In the genomic region with DNA sequence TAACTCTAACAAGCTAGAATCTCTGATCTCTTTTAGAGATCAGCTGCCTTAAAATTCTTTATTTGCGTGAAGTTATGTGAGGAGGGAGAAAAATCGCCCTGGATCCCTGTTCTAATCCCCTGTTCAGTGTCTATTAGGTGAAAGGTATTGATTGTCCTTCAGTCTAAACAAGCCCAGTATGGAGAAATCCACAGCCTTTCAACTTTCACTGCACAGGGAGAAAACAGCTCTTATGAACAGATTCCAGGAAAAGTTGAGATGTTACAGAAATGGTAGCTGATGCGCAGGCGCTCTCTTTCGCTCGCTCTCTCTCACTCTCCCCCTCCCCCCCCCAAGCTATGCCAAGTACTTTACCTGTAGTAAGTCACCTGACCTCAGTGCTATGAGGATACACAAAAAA, we compare ENCODE assay signal across 26 mouse cellular contexts.
"Had no signal": no experiment of that assay in that cellular context is flagged by ENCODE, and none has a peak within 500 bp of the region (broad histone marks: within the 10 kb centered on the region; RNA-seq: fewer than 3 reads in every experiment).

No protein-coding gene starts in this region.

- H3K4me3 ChIP-seq: gastrocnemius, adult 2 months; heart, embryonic 10.5 days; heart, embryonic 12.5 days; hindbrain, embryonic 10.5 days; hindbrain, embryonic 12.5 days; intestine, embryonic 15.5 days; layer of hippocampus, adult 2 months; limb, embryonic 13.5 days; limb, embryonic 15.5 days had no signal

- H3K27me3 ChIP-seq: heart, embryonic 12.5 days; hindbrain, embryonic 12.5 days; intestine, embryonic 15.5 days; limb, embryonic 13.5 days; limb, embryonic 15.5 days had no signal

- ATAC-seq: hindbrain, embryonic 16.5 days; inflammation-experienced regulatory T-cells, adult 6 months; intestine, embryonic 15.5 days; intestine, postnatal 0 days had no signal

- H3K27ac ChIP-seq: gastrocnemius, adult 2 months; hindbrain, embryonic 10.5 days; hindbrain, embryonic 12.5 days; hindbrain, embryonic 14.5 days; intestine, embryonic 15.5 days; layer of hippocampus, adult 2 months; limb, embryonic 13.5 days; limb, embryonic 15.5 days had no signal

- H3K9me3 ChIP-seq: heart, embryonic 10.5 days; heart, embryonic 12.5 days; hindbrain, embryonic 10.5 days; hindbrain, embryonic 12.5 days; intestine, embryonic 15.5 days; limb, embryonic 13.5 days; limb, embryonic 15.5 days had no signal

- H3K36me3 ChIP-seq: heart, embryonic 10.5 days; heart, embryonic 12.5 days; hindbrain, embryonic 10.5 days; hindbrain, embryonic 12.5 days; intestine, embryonic 15.5 days; limb, embryonic 13.5 days; limb, embryonic 15.5 days had no signal

- H3K9ac ChIP-seq: heart, embryonic 12.5 days; hindbrain, embryonic 12.5 days; hindbrain, embryonic 14.5 days; intestine, embryonic 15.5 days; limb, embryonic 15.5 days had no signal

- H3K4me2 ChIP-seq: heart, embryonic 12.5 days; hindbrain, embryonic 12.5 days; hindbrain, embryonic 14.5 days; intestine, embryonic 15.5 days; limb, embryonic 13.5 days; limb, embryonic 15.5 days had no signal

- DNase-seq: gastrocnemius, adult 2 months; gastrocnemius, postnatal 10 days; gastrocnemius, postnatal 25 days; heart, adult 18-20 months; heart, postnatal 10 days; heart, postnatal 4 days; kidney, adult 18-20 months; kidney, adult 8-10 months; kidney, postnatal 10 days; kidney, postnatal 25 days; kidney, postnatal 4 days; layer of hippocampus, adult 9-11 months; layer of hippocampus, postnatal 36 days; left cerebral cortex, postnatal 4 days had no signal
